Mouse (Mus musculus): ENCODE measurements around the gene Pitx1. TPM values are rescaled to one million over a fixed set of nuclear protein-coding genes. Genes with fewer than 3 reads are reported as not detected.

Gene Pitx1
- not detected for polyA plus RNA-seq (2012; fragmentation: generic; extraction: Trizol)

GRCm38 (mm10) chr13:55836142-55836625 is at the start of gene Pitx1:
Pitx1 (minus strand) TSS chr13:55836192.

DNA sequence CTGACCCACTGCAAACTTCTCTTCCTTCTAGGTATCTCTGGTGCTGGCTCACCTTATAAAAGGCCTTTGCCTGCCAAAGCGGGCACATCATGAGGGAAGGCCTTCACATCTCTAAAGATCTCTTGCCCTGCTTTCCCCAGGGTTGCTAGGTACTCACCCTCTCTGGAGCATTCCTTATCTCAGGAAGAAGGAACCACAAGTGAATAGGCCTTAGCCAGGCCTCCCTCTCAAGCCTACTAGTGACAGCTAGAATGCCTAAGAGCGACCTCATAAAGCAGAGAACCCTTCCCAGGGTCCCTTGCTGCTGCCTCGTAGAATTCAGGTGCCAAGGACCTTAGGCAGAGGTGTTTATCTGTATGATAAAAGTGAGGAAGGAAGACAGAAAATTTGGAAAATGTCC is 51.7 kb downstream of the Pitx1 start, which contains the start of gene Catsper3:
Catsper3 (plus strand) TSS at position 301 of the 400 bp plus-strand sequence.

Other genes with a start within 250 kb of the Pitx1 start
- 10 to 100 TPM in 1 of 2 experiments, 1 to 10 TPM in 1; 4.8 to 13.1 TPM for gene B4galt7, start 236.3 kb downstream of the Pitx1 start, polyA plus RNA-seq (2012; fragmentation: generic; extraction: Trizol)
- 10 to 100 TPM; 14.1 to 40.8 TPM for gene Caml, start 213.2 kb downstream of the Pitx1 start, polyA plus RNA-seq (2012; fragmentation: generic; extraction: Trizol)
- 1 to 10 TPM; 1.7 to 8.0 TPM for gene Ddx46, start 201.2 kb downstream of the Pitx1 start, polyA plus RNA-seq (2012; fragmentation: generic; extraction: Trizol)
- gene B230219D22Rik, start 143.1 kb downstream of the Pitx1 start, polyA plus RNA-seq (2012; fragmentation: generic; extraction: Trizol) = 1 to 10 TPM in 1 of 2 experiments, under 1 TPM in 1; 0.85 to 9.6 TPM
- gene Txndc15, start 121.5 kb downstream of the Pitx1 start, polyA plus RNA-seq (2012; fragmentation: generic; extraction: Trizol) = 10 to 100 TPM in 1 of 2 experiments, 1 to 10 TPM in 1; 5.5 to 59.7 TPM
- 10 to 100 TPM; 42.3 to 96.6 TPM for gene Pcbd2, start 108.8 kb downstream of the Pitx1 start, polyA plus RNA-seq (2012; fragmentation: generic; extraction: Trizol)
- gene Catsper3, start 51.6 kb downstream of the Pitx1 start, polyA plus RNA-seq (2012; fragmentation: generic; extraction: Trizol) = under 1 TPM; 0.05 to 0.16 TPM